Mouse (Mus musculus): Measurements from ENCODE around the gene Cfap298. TPM values are rescaled to one million over a fixed set of nuclear protein-coding genes. Genes with fewer than 3 reads are reported as not detected.

Cfap298 gene
- polyA plus RNA-seq, 1 experiment = 1.9 TPM

- H3K27me3 ChIP-seq (ENCODE audit: control insufficient read depth) = no peaks in the 10 kb centered on the region
- peaks cover 3% of the 10 kb centered on the region for H3K4me1 ChIP-seq (ENCODE audit: control insufficient read depth)
- H3K9me3 ChIP-seq (ENCODE audit: control insufficient read depth, low read length) = no peaks in the 10 kb centered on the region
- peaks cover 99% of the 10 kb centered on the region for H3K36me3 ChIP-seq (ENCODE audit: control insufficient read depth)
- no peak overlapping the region for H3K4me3 ChIP-seq (replicated peaks)
- TF ChIP-seq TAL1 (IDR thresholded peaks at IDR 0.05; ENCODE audit: low read length) (no peak), GATA1 (IDR thresholded peaks at IDR 0.05; ENCODE audit: low read length) (no peak)
These were observed 18.2 kb upstream of the Cfap298 start for GRCm38 (mm10) chr16:90953147-90953546.

- H3K27me3 ChIP-seq (ENCODE audit: control insufficient read depth) = no peaks in the 10 kb centered on the region
- no peaks in the 10 kb centered on the region for H3K9me3 ChIP-seq (ENCODE audit: control insufficient read depth, low read length)
- H3K4me3 ChIP-seq (replicated peaks) = no peak overlapping the region
- TF ChIP-seq TAL1 (IDR thresholded peaks at IDR 0.05; ENCODE audit: low read length) (no peak), GATA1 (IDR thresholded peaks at IDR 0.05; ENCODE audit: low read length) (no peak)
- H3K4me1 ChIP-seq (ENCODE audit: control insufficient read depth) = peaks cover 3% of the 10 kb centered on the region
- H3K36me3 ChIP-seq (ENCODE audit: control insufficient read depth) = peaks cover 99% of the 10 kb centered on the region
These were observed 15.5 kb upstream of the Cfap298 start for GRCm38 (mm10) chr16:90950354-90950963.

- Histone ChIP-seq H3K36me3 (ENCODE audit: control insufficient read depth) (peaks cover 99% of the 10 kb centered on the region), H3K4me1 (ENCODE audit: control insufficient read depth) (peaks cover 1% of the 10 kb centered on the region)
- no peak for TF ChIP-seq GATA1 (IDR thresholded peaks at IDR 0.05; ENCODE audit: low read length)
- TF ChIP-seq TAL1 (IDR thresholded peaks at IDR 0.05; ENCODE audit: low read length) = no peak
These were observed 12.1 kb upstream of the Cfap298 start for GRCm38 (mm10) chr16:90946977-90947376.

GRCm38 (mm10) chr16:90941246-90941645 is 6.3 kb upstream of the Cfap298 start:
- Histone ChIP-seq H3K9me3 (ENCODE audit: control insufficient read depth, low read length) (no peaks in the 10 kb centered on the region), H3K4me3 (replicated peaks) (no peak overlapping the region), H3K27me3 (ENCODE audit: control insufficient read depth) (no peaks in the 10 kb centered on the region), H3K36me3 (ENCODE audit: control insufficient read depth) (peaks cover 95% of the 10 kb centered on the region), H3K4me1 (ENCODE audit: control insufficient read depth) (no peaks in the 10 kb centered on the region)
- TF ChIP-seq TAL1 (IDR thresholded peaks at IDR 0.05; ENCODE audit: low read length) (no peak), GATA1 (IDR thresholded peaks at IDR 0.05; ENCODE audit: low read length) (no peak)

More at GRCm38 (mm10) chr16:90946977-90947376, 12.1 kb upstream of the Cfap298 start:
- Histone ChIP-seq H3K4me3 (replicated peaks) (no peak overlapping the region), H3K27me3 (ENCODE audit: control insufficient read depth) (no peaks in the 10 kb centered on the region), H3K9me3 (ENCODE audit: control insufficient read depth, low read length) (no peaks in the 10 kb centered on the region)

- Histone ChIP-seq H3K4me3 (replicated peaks) (peak overlapping the region; percentile 92), H3K4me1 (ENCODE audit: control insufficient read depth) (peaks cover 25% of the 10 kb centered on the region), H3K36me3 (ENCODE audit: control insufficient read depth) (peaks cover 45% of the 10 kb centered on the region), H3K9me3 (ENCODE audit: control insufficient read depth, low read length) (no peaks in the 10 kb centered on the region), H3K27me3 (ENCODE audit: control insufficient read depth) (no peaks in the 10 kb centered on the region)
- TF ChIP-seq GATA1 (IDR thresholded peaks at IDR 0.05; ENCODE audit: low read length) = no peak
- TF ChIP-seq TAL1 (IDR thresholded peaks at IDR 0.05; ENCODE audit: low read length) = no peak
These were observed 674 bp downstream of the Cfap298 start for GRCm38 (mm10) chr16:90934193-90934686.

GRCm38 (mm10) chr16:90933534-90934176 is 1.3 kb downstream of the Cfap298 start:
- no peaks in the 10 kb centered on the region for H3K9me3 ChIP-seq (ENCODE audit: control insufficient read depth, low read length)
- no peaks in the 10 kb centered on the region for H3K27me3 ChIP-seq (ENCODE audit: control insufficient read depth)
- H3K36me3 ChIP-seq (ENCODE audit: control insufficient read depth) = peaks cover 48% of the 10 kb centered on the region
- H3K4me1 ChIP-seq (ENCODE audit: control insufficient read depth) = peaks cover 25% of the 10 kb centered on the region
- peak overlapping the region; percentile 92 for H3K4me3 ChIP-seq (replicated peaks)
- TF ChIP-seq TAL1 (IDR thresholded peaks at IDR 0.05; ENCODE audit: low read length) (no peak), GATA1 (IDR thresholded peaks at IDR 0.05; ENCODE audit: low read length) (no peak)

GRCm38 (mm10) chr16:90927446-90927845 is 7.5 kb downstream of the Cfap298 start:
- no peak for TF ChIP-seq TAL1 (IDR thresholded peaks at IDR 0.05; ENCODE audit: low read length)
- no peak for TF ChIP-seq GATA1 (IDR thresholded peaks at IDR 0.05; ENCODE audit: low read length)
- Histone ChIP-seq H3K9me3 (ENCODE audit: control insufficient read depth, low read length) (no peaks in the 10 kb centered on the region), H3K4me3 (replicated peaks) (no peak overlapping the region), H3K4me1 (ENCODE audit: control insufficient read depth) (no peaks in the 10 kb centered on the region), H3K36me3 (ENCODE audit: control insufficient read depth) (peaks cover 57% of the 10 kb centered on the region), H3K27me3 (ENCODE audit: control insufficient read depth) (no peaks in the 10 kb centered on the region)

- H3K36me3 ChIP-seq (ENCODE audit: control insufficient read depth) = peaks cover 51% of the 10 kb centered on the region
- TF ChIP-seq GATA1 (IDR thresholded peaks at IDR 0.05; ENCODE audit: low read length) = no peak
- H3K27me3 ChIP-seq (ENCODE audit: control insufficient read depth) = no peaks in the 10 kb centered on the region
- H3K9me3 ChIP-seq (ENCODE audit: control insufficient read depth, low read length) = no peaks in the 10 kb centered on the region
- no peaks in the 10 kb centered on the region for H3K4me1 ChIP-seq (ENCODE audit: control insufficient read depth)
- H3K4me3 ChIP-seq (replicated peaks) = no peak overlapping the region
These were observed 9.5 kb downstream of the Cfap298 start for GRCm38 (mm10) chr16:90925461-90925860.

GRCm38 (mm10) chr16:90924606-90925370 is 10.1 kb downstream of the Cfap298 start:
- no peak for TF ChIP-seq TAL1 (IDR thresholded peaks at IDR 0.05; ENCODE audit: low read length)
- no peak for TF ChIP-seq GATA1 (IDR thresholded peaks at IDR 0.05; ENCODE audit: low read length)
- Histone ChIP-seq H3K9me3 (ENCODE audit: control insufficient read depth, low read length) (no peaks in the 10 kb centered on the region), H3K4me3 (replicated peaks) (no peak overlapping the region), H3K4me1 (ENCODE audit: control insufficient read depth) (no peaks in the 10 kb centered on the region), H3K36me3 (ENCODE audit: control insufficient read depth) (peaks cover 48% of the 10 kb centered on the region), H3K27me3 (ENCODE audit: control insufficient read depth) (no peaks in the 10 kb centered on the region)

All from erythroblast, embryonic 14.5 days (primary cell).